In the genomic region with DNA sequence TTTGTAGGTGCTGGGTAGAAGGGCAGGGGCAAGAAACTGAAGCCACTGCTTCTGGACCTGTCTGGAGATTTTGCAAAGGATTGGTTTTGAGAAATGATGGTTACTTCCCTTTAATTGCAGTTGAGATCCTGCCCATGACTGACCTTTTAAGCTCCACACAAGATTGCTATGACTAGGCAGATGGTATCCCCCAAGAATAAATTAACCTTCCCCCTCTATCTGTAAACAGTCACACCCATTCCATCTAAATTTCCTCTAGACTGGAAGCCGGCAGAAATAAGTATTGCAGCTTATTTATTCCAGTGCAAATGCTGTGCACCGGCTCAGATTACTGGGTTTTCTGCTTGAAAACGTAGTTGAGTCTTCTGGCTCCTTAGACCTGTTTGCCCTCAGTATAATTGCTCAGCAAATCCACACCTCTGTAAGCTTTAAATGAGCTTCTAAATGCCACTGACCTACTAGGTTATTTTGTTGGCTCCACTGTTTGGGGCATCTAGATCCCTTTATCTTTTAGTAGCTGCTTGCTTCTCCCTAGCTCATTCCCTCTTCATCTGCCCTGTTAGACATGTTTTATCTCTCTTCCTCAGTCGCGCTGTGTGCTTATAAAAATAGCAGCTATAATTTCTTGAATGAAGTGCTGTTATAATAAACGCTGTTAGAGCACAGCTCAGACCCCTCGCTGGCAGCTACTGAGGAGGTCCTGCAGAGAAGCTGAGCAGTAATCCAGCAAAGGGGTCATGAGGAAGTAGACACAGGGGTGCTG, we compare ENCODE assay signal across 19 mouse cellular contexts.
DNase-seq lines count a peak whose midpoint lies in the region; ATAC-seq and TF ChIP-seq lines count a peak whose summit lies in the region.
"Had no signal": no experiment of that assay in that cellular context is flagged by ENCODE, and none has a peak within 500 bp of the region (broad histone marks: within the 10 kb centered on the region; RNA-seq: fewer than 3 reads in every experiment).

No protein-coding gene starts in this region.

- H3K9ac ChIP-seq in liver, embryonic 12.5 days, result peak overlapping the region; percentile 33; the same call in 1 of the 2 replicates
- H3K9ac ChIP-seq: limb, embryonic 15.5 days; neural tube, embryonic 13.5 days had no signal

- no peak for TF ChIP-seq POLR2A in myocyte (IDR thresholded peaks at IDR 0.05; ENCODE audit: insufficient read length, low read depth)

- peaks cover 39% of the 10 kb centered on the region for H3K4me1 ChIP-seq in liver, embryonic 12.5 days
- H3K4me1 ChIP-seq: limb, embryonic 15.5 days; neural tube, embryonic 13.5 days had no signal

- no peaks in the 10 kb centered on the region for H3K27me3 ChIP-seq in liver, embryonic 12.5 days (replicated peaks)
- H3K27me3 ChIP-seq in myocyte (ENCODE audit: control insufficient read depth, insufficient read depth, insufficient read length), result no peaks in the 10 kb centered on the region
- H3K27me3 ChIP-seq: limb, embryonic 15.5 days; neural tube, embryonic 13.5 days had no signal

- H3K36me3 ChIP-seq in liver, embryonic 12.5 days, result no peaks in the 10 kb centered on the region
- H3K36me3 ChIP-seq in myocyte (ENCODE audit: control insufficient read depth, insufficient read depth), result no peaks in the 10 kb centered on the region
- H3K36me3 ChIP-seq: limb, embryonic 15.5 days; neural tube, embryonic 13.5 days had no signal

- ATAC-seq in liver, embryonic 12.5 days, result peak; percentile 84
- ATAC-seq: CD4-positive, CD25-positive, alpha-beta regulatory T cell, adult 4 months; hindbrain, postnatal 0 days; midbrain, embryonic 16.5 days had no signal

- 0 out of 2 replicates have a peak overlapping the region, but pooled peaks have one; percentile 10 for H3K4me3 ChIP-seq in liver, embryonic 12.5 days
- H3K4me3 ChIP-seq in myocyte, result no peak overlapping the region
- H3K4me3 ChIP-seq: limb, embryonic 15.5 days; neural tube, embryonic 13.5 days had no signal

- DNase-seq in spleen, adult 12 weeks (ENCODE audit: low spot score), result peak; percentile 8
- no peak for DNase-seq in spleen, postnatal 14 days (ENCODE audit: low spot score in 2 of 2)
- DNase-seq in c-Kit-positive CD71-positive TER-119-positive erythroid progenitor cells, embryonic 14.5 days (ENCODE audit: low spot score), result peak; percentile 48
- no peak for DNase-seq in right cerebral cortex, adult 18-20 months
- no peak for DNase-seq in layer of hippocampus, adult 9-10 months (ENCODE audit: low spot score)
- DNase-seq: cerebellum, adult 2 months; gastrocnemius, postnatal 25 days; heart, postnatal 36 days; kidney, adult 9 months; thymus, postnatal 36 days had no signal

- peak overlapping the region; percentile 58 for H3K4me2 ChIP-seq in liver, embryonic 12.5 days
- peak overlapping the region; percentile 48 for H3K4me2 ChIP-seq in myocyte (ENCODE audit: low read depth)
- H3K4me2 ChIP-seq: heart, embryonic 11.5 days; limb, embryonic 15.5 days; neural tube, embryonic 13.5 days had no signal

- WGBS in liver, embryonic 12.5 days (ENCODE audit: insufficient replicate concordance), result 25% methylated on average over 7 of the region's 7 CpGs

- no peaks in the 10 kb centered on the region for H3K79me2 ChIP-seq in myocyte (ENCODE audit: control insufficient read depth, insufficient read depth)

- no peak overlapping the region for H3ac ChIP-seq in myocyte (ENCODE audit: control insufficient read depth, insufficient read length)

- no peaks in the 10 kb centered on the region for H3K9me3 ChIP-seq in liver, embryonic 12.5 days (replicated peaks)
- H3K9me3 ChIP-seq: limb, embryonic 15.5 days; neural tube, embryonic 13.5 days had no signal

- H3K27ac ChIP-seq in liver, embryonic 12.5 days, result peak overlapping the region; percentile 84
- H3K27ac ChIP-seq: hindbrain, postnatal 0 days; limb, embryonic 15.5 days; macrophage; neural tube, embryonic 13.5 days had no signal

TF ChIP-seq in myocyte, 11 proteins besides CTCF, POLR2A, EP300 and RAD21:
- TF ChIP-seq MAX (IDR thresholded peaks at IDR 0.05; ENCODE audit: low read depth), result no peak
- TF ChIP-seq E2F4 (IDR thresholded peaks at IDR 0.05; ENCODE audit: insufficient read depth), result no peak
- TF ChIP-seq REST (IDR thresholded peaks at IDR 0.05; ENCODE audit: insufficient read depth, insufficient read length), result no peak
- no peak for TF ChIP-seq TCF3 (IDR thresholded peaks at IDR 0.05; ENCODE audit: insufficient read length, low read depth)
- TF ChIP-seq POLR2AphosphoS2 (IDR thresholded peaks at IDR 0.05; ENCODE audit: insufficient read length, low read depth), result no peak
- TF ChIP-seq MYOG (IDR thresholded peaks at IDR 0.05; ENCODE audit: control insufficient read depth in 1 of 3, insufficient read depth in 1 of 3, insufficient read length in 2 of 3, low read depth in 2 of 3), result no peak
- no peak for TF ChIP-seq USF1 (IDR thresholded peaks at IDR 0.05; ENCODE audit: low read depth)
- no peak for TF ChIP-seq CEBPB (IDR thresholded peaks at IDR 0.05; ENCODE audit: insufficient read depth, poor library complexity, severe bottlenecking)
- no peak for TF ChIP-seq TCF12 (IDR thresholded peaks at IDR 0.05; ENCODE audit: insufficient read depth, poor library complexity, severe bottlenecking)
- TF ChIP-seq SRF (IDR thresholded peaks at IDR 0.05; ENCODE audit: control insufficient read depth, insufficient read length, low read depth), result no peak
- no peak for TF ChIP-seq MYOD1 (IDR thresholded peaks at IDR 0.05; ENCODE audit: control insufficient read depth in 1 of 3, insufficient read length in 2 of 3, low read depth in 2 of 3)

Comparison
In these comparisons a context has a peak if more than half of its experiments do, and no peak if none do; other contexts are left out.
1. DNase-seq: peak in spleen, adult 12 weeks (single experiment) and c-Kit-positive CD71-positive TER-119-positive erythroid progenitor cells, embryonic 14.5 days (single experiment); none in spleen, postnatal 14 days (0 of 2), right cerebral cortex, adult 18-20 months (single experiment) and layer of hippocampus, adult 9-10 months (single experiment).